Mouse (Mus musculus): ENCODE data around the gene Pomgnt1.

- TF ChIP-seq CTCF (IDR thresholded peaks at IDR 0.05; ENCODE audit: borderline replicate concordance, control insufficient read depth, extremely low read depth, insufficient read depth, low read length, poor library complexity) (no peak), POLR2A (IDR thresholded peaks at IDR 0.05; ENCODE audit: control insufficient read depth, extremely low read depth, insufficient read depth, low read length, poor library complexity) (0 out of 2 replicates have a peak, but pooled peaks have one; percentile 16)
Observed at GRCm38 (mm10) chr4:116123602-116124519, at the start of gene Pomgnt1, which contains the start of gene Rad54l.
